Comparison of ENCODE assay signal across 8 mouse cellular contexts in the genomic region with DNA sequence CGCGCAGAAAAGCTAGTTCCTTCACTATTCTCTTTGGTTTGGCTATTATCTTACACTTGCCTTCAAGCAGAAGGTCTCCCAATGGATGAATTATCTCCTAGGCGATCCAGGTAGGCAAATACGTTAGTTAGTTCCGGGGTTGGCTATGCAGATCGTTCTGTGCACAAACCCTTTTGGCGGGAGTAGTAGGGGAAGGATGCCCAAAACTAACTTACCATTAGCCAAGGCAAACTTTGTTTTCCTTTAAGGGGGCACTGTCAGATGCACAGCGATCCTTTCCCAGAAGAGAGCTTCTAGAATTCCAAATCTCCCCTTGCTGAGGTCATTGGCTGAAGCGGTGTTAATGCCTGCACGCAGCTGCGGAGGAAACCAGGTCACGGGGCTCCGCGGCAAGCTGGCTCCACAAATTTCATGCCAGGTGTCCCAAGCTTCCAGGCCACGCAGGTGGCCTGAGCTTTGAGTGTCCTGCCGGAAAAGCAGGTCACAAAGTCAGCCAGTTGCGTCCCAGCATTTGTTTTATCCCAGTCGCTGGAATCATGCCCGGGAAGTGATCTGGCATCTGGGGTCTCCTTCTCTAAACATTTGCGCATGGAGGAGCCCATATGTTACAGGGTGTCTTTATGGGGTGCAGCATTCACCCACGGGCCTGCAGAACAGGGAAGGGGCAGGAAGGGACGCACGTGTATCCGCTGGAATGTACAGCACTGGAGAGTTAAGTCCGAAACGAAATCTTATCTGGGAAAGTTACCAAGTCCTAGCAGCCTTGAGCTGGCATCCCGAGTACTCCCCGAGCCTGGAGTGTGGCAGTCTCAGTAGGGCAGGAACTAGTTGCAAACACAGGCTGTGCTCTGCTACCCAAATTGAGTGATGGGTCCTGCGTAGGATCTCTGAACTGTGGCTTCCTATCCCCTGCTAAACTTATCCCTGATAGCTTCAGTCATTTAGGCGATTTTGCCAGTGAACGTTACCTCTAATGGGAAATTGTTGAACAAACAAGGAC. TPM values are rescaled to one million over a fixed set of nuclear protein-coding genes. Genes with fewer than 3 reads are reported as not detected.
DNase-seq lines count a peak whose midpoint lies in the region; ATAC-seq and TF ChIP-seq lines count a peak whose summit lies in the region.

No protein-coding gene starts in this region.

- H3K4me3 ChIP-seq in heart, postnatal 0 days (ENCODE audit: low read depth, low read length), result peak overlapping the region; percentile 34
- no peak overlapping the region for H3K4me3 ChIP-seq in thymus, adult 2 months (ENCODE audit: control insufficient read depth, insufficient read depth, low read length)

- no peak overlapping the region for H3K9ac ChIP-seq in heart, postnatal 0 days (replicated peaks; ENCODE audit: low read depth, low read length)

- H3K36me3 ChIP-seq in heart, postnatal 0 days (replicated peaks; ENCODE audit: control insufficient read depth, insufficient read depth, low read length), result no peaks in the 10 kb centered on the region
- no peaks in the 10 kb centered on the region for H3K36me3 ChIP-seq in thymus, adult 2 months (ENCODE audit: control insufficient read depth, insufficient read depth, low read length)

- ATAC-seq in heart, postnatal 0 days (ENCODE audit: insufficient read depth, low read depth), result no peak
- ATAC-seq in granulocyte monocyte progenitor cell, adult 5-6 weeks (replicated peaks; ENCODE audit: poor library complexity, severe bottlenecking), result no peak

- peak; percentile 12 to 37 for DNase-seq in kidney, postnatal 4 days
- no peak for DNase-seq in kidney, adult 11 months
- DNase-seq in cerebellum, postnatal 14 days, result peak; percentile 64 to 72
- DNase-seq in heart, postnatal 0 days (ENCODE audit: low spot score), result no peak
- DNase-seq in neural tube, embryonic 10.5 days (ENCODE audit: extremely low spot score, low spot score), result peak; percentile 52
- no peak for DNase-seq in frontal cortex, postnatal 10 days (ENCODE audit: low spot score in 2 of 2)
- DNase-seq in thymus, adult 2 months, result no peak

- H3K27ac ChIP-seq in heart, postnatal 0 days (ENCODE audit: low read depth), result no peak overlapping the region
- H3K27ac ChIP-seq in thymus, adult 2 months (ENCODE audit: control insufficient read depth, insufficient read depth, low read length), result no peak overlapping the region

- TF ChIP-seq EP300 in heart, postnatal 0 days (IDR thresholded peaks at IDR 0.05; ENCODE audit: low read depth), result no peak

- H3K4me2 ChIP-seq in heart, postnatal 0 days (ENCODE audit: low read depth, low read length), result peak overlapping the region; percentile 35

- no peak for TF ChIP-seq POLR2A in thymus, adult 2 months (IDR thresholded peaks at IDR 0.05; ENCODE audit: control insufficient read depth, extremely low read depth, insufficient read depth, low read length, poor library complexity)

- peaks cover 5% of the 10 kb centered on the region; the same call in 1 of the 2 replicates for H3K4me1 ChIP-seq in heart, postnatal 0 days (ENCODE audit: control insufficient read depth, insufficient read depth)
- H3K4me1 ChIP-seq in thymus, adult 2 months (replicated peaks; ENCODE audit: control insufficient read depth, insufficient read depth, low read length), result peaks cover 13% of the 10 kb centered on the region

- WGBS in heart, postnatal 0 days, result 2% methylated on average over 31 of the region's 31 CpGs
- WGBS in thymus, adult 2 months, result 12% methylated on average over 31 of the region's 31 CpGs

- peaks cover 82% of the 10 kb centered on the region for H3K27me3 ChIP-seq in heart, postnatal 0 days (ENCODE audit: control insufficient read depth, insufficient read depth, low read length)
- H3K27me3 ChIP-seq in thymus, adult 2 months (ENCODE audit: control insufficient read depth, insufficient read depth, low read length), result peaks cover 24% of the 10 kb centered on the region

- no peak for TF ChIP-seq CTCF in heart, postnatal 0 days (IDR thresholded peaks at IDR 0.05; ENCODE audit: low read depth)
- no peak for TF ChIP-seq CTCF in thymus, adult 2 months (IDR thresholded peaks at IDR 0.05; ENCODE audit: borderline replicate concordance, control insufficient read depth, extremely low read depth, insufficient read depth, low read length, poor library complexity)

- H3K9me3 ChIP-seq in heart, postnatal 0 days (replicated peaks; ENCODE audit: control insufficient read depth, low read length), result no peaks in the 10 kb centered on the region

RNA-seq across cellular contexts. Expression of a gene that starts 22.5 kb away (rescaled TPM):
- total RNA-seq in heart, postnatal 0 days (2014; rRNA removed; ENCODE audit: low replicate concordance), result 0.19 TPM in 1 of 2 replicates, not detected in the other
- polyA plus RNA-seq in heart, postnatal 0 days (2015; fragmentation: Nextera tagmentation; extraction: Ambion mirVana), result not detected in 2 replicates
- not detected in 2 replicates for total RNA-seq in granulocyte monocyte progenitor cell, adult 5-6 weeks (2014; fragmentation: Nextera tagmentation)
- total RNA-seq in granulocyte monocyte progenitor cell, adult 5-6 weeks (2017), result not detected in 2 replicates
- polyA plus RNA-seq in thymus, adult 2 months (2012; rRNA removed), result 0.09 and 0.19 TPM in 2 replicates

Comparison
In these comparisons a context has a peak if more than half of its experiments do, and no peak if none do; other contexts are left out.
1. DNase-seq: peak in kidney, postnatal 4 days (2 of 2), cerebellum, postnatal 14 days (2 of 2) and neural tube, embryonic 10.5 days (single experiment); none in kidney, adult 11 months (single experiment), heart, postnatal 0 days (single experiment), frontal cortex, postnatal 10 days (0 of 2) and thymus, adult 2 months (single experiment).